In the genomic region with DNA sequence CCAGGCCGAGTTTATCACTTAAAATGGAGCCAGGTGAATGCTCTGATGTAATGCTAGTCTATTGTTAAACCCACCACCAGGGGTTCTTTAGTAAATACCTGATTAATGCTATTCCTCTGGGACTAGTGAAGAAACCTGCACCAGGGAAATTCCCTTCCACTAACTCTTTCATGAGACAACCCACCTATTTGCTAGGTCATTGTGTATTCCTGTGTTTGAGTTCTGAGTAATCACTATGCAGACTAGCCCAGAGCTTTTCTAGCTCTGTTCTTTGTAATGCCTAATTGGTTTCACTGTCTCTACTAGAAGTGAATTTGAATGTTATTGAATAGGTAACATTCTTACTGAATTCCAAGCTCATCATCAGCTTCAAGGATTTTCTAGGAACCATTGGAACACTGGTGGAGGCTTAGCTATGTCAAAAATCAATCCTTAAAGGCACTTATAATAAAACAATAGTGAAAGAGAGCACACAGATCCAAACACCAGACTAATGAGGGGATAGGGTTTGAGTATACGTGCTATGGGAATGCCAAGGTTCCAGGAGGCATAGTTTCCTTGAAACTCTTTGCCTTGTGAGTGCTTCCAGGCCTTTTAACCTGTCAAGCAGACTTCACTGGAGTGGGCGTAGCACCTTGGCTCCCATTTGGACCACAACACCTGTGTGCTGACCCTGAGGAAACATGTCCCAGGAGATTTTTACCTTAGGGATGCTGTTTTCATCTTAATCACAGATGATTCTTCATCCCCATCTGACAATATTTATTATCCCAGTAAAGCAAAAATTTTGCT, we compare ENCODE assay signal across 4 mouse cellular contexts. TPM values are rescaled to one million over a fixed set of nuclear protein-coding genes. Genes with fewer than 3 reads are reported as not detected.
DNase-seq lines count a peak whose midpoint lies in the region; TF ChIP-seq lines count a peak whose summit lies in the region.
"Not testable (repeated sequence)": the region's sequence is repeated elsewhere in the genome, so short reads cannot be mapped to it uniquely, and the experiment has no call there.

No protein-coding gene starts in this region.

- DNase-seq in ES-CJ7 (ENCODE audit: low read depth, low spot score): peak; percentile 75
- not testable (repeated sequence) for DNase-seq in ES-E14 (ENCODE audit: low read depth, low spot score)
- DNase-seq in R1 (ENCODE audit: low read depth, low spot score): peak; percentile 95
- peak; percentile 91 for DNase-seq in ZHBTc4 (ENCODE audit: low read depth, low spot score)

- in situ Hi-C loops in ES-E14 (cut with MboI; ENCODE audit: low sequenced_read_pairs in 2 of 2, unreplicated experiment in 2 of 2): loop anchor here in 1 of 2 experiments (25.0 kb wide), 1 partner anchor 252 kb away; no protein-coding TSS in a partner anchor

- not testable (repeated sequence) for H3K4me1 ChIP-seq in ES-E14 (ENCODE audit: control insufficient read depth in 2 of 2, insufficient read depth in 2 of 2, low read length in 2 of 2, poor library complexity in 1 of 2)

- not testable (repeated sequence) for H3K36me3 ChIP-seq in ES-E14 (ENCODE audit: control insufficient read depth, insufficient read depth, low read length, poor library complexity, severe bottlenecking)

- not testable (repeated sequence) for H3K9me3 ChIP-seq in ES-E14 (ENCODE audit: control insufficient read depth, insufficient read depth, low read depth, low read length)

- peak overlapping the region; percentile 73 for H3K27ac ChIP-seq in ES-E14 (ENCODE audit: insufficient read depth, low read depth, low read length, poor library complexity, severe bottlenecking)

- not testable (repeated sequence) for H3K4me3 ChIP-seq in ES-E14 (ENCODE audit: insufficient read depth in 1 of 2, low read depth in 1 of 2, low read length in 2 of 2, poor library complexity in 1 of 2, severe bottlenecking in 1 of 2)

- not testable (repeated sequence) for H3K9ac ChIP-seq in ES-E14 (ENCODE audit: insufficient read depth, low read depth, low read length, poor library complexity, severe bottlenecking)

TF ChIP-seq in ES-E14, 5 proteins besides CTCF, POLR2A, EP300 and RAD21:
- TF ChIP-seq CHD2 (IDR thresholded peaks at IDR 0.05; ENCODE audit: low read depth, low read length): peak; percentile 33; the same call in 1 of the 2 replicates

RNA-seq across cellular contexts. Expression of a gene that starts 26.5 kb away (rescaled TPM):
- total RNA-seq in ES-E14 (2012; rRNA removed): 78.8 and 87.1 TPM in 2 replicates
